Mouse (Mus musculus) limb, embryonic 14.5 days (tissue): ENCODE results near the gene Fam104a. TPM values are rescaled to one million over a fixed set of nuclear protein-coding genes. Genes with fewer than 3 reads are reported as not detected.

Experiments used
- ATAC-seq: fragments of 200-750 bp; cut with Nextera tagmentation; 2 replicates; pipeline ENCODE4 v1.8.0; 2017; ENCODE audit warnings: low read depth, moderate number of reproducible peaks, moderate TSS enrichment; ENCODE audit not compliant: low FRiP score
- DNase-seq: peaks from one replicate; pipeline ENCODE4 v3.0.0-alpha.2; 2015; ENCODE audit warnings: low spot score
- H3K27ac ChIP-seq: fragments of 300-500 bp; sonication (generic); replicated peaks from 2 replicates; pipeline ENCODE4 v1.5.1; 2014; ENCODE audit warnings: low read depth, mild to moderate bottlenecking, low read length, moderate library complexity, mixed read lengths
- H3K27me3 ChIP-seq: fragments of 300-500 bp; sonication (generic); 2 replicates; pipeline ENCODE4 v1.6.1; 2014; ENCODE audit warnings: low read length, mixed read lengths; ENCODE audit not compliant: control insufficient read depth, insufficient read depth
- H3K36me3 ChIP-seq: fragments of 300-500 bp; sonication (generic); 2 replicates; pipeline ENCODE4 v1.6.1; 2014; ENCODE audit warnings: mild to moderate bottlenecking, low read length, moderate library complexity, mixed read lengths; ENCODE audit not compliant: control insufficient read depth, insufficient read depth
- H3K4me1 ChIP-seq: fragments of 300-500 bp; sonication (generic); 2 replicates; pipeline ENCODE4 v1.6.1; 2014; ENCODE audit warnings: antibody characterized with exemption, low read length, mixed read lengths; ENCODE audit not compliant: control insufficient read depth, insufficient read depth
- H3K4me2 ChIP-seq: fragments of 300-500 bp; sonication (generic); replicated peaks from 2 replicates; pipeline ENCODE4 v1.6.1; 2014; ENCODE audit warnings: low read depth, mild to moderate bottlenecking, low read length, moderate library complexity; ENCODE audit not compliant: severe bottlenecking
- H3K4me3 ChIP-seq: fragments of 300-500 bp; sonication (generic); replicated peaks from 2 replicates; pipeline ENCODE4 v1.5.1; 2014; ENCODE audit warnings: low read length
- H3K9ac ChIP-seq: fragments of 300-500 bp; sonication (generic); 2 replicates; pipeline ENCODE4 v1.6.1; 2014; ENCODE audit warnings: mild to moderate bottlenecking, low read depth, low read length, moderate library complexity; ENCODE audit not compliant: severe bottlenecking
- H3K9me3 ChIP-seq: fragments of 300-500 bp; sonication (generic); 2 replicates; pipeline ENCODE4 v1.6.1; 2016; ENCODE audit warnings: low read length; ENCODE audit not compliant: control insufficient read depth
- POLR2A ChIP-seq: fragments of 200-500 bp; IDR thresholded peaks from 2 replicates; pipeline ENCODE4 v1.8.0; 2012; ENCODE audit warnings: inconsistent platforms, mild to moderate bottlenecking, moderate library complexity, borderline replicate concordance; ENCODE audit not compliant: insufficient read depth, insufficient read length; ENCODE audit errors: extremely low read depth
- WGBS: fragments of 180-500 bp; shearing (Covaris S2); extraction: QIAGEN DNeasy Blood & Tissue Kit; methylation state at CpG from one replicate; pipeline ENCODE4 v1.1.7; 2014; 5-methylcytosine and 5-hydroxymethylcytosine counted together
- polyA plus RNA-seq, 2 experiments: library from polyadenylated mRNA; depleted of rRNA in 1 of 2; stranded (reverse) in 1 of 2; unstranded in 1 of 2; fragments of >200 nt; fragmentation: Nextera tagmentation in 1 of 2; extraction: Ambion mirVana in 1 of 2; gene quantifications; 2 replicates each; pipeline versions ENCODE4 v1.2.1 to v1.2.3; 2012 to 2014

The Fam104a gene
- polyA plus RNA-seq, 2 experiments = 30.3 to 50.2 TPM

DNA sequence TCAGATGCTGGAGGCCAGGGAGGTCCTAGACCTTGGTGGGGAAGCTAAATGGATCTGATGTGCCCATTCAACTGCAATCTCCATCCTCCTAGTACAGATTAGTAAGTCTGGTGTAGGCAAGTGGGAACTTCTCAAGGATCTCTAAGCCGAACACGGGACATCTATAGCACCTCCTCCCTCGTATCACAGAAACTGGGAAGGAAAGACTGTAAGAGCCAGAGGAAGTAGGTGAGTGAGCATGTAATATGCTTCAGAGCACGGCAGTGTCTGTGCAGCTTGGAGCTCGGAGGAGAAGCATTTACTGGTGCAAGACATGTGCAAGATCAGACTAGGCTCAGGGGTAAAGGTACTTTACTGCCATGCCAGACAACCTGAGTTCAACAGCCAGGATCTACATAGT lies 15.1 kb downstream of the Fam104a start:
- peaks cover 55% of the 10 kb centered on the region for H3K36me3 ChIP-seq
- H3K9me3 ChIP-seq = no peaks in the 10 kb centered on the region
- WGBS = 88% methylated on average over 5 of the region's 5 CpGs
- no peak overlapping the region for H3K9ac ChIP-seq
- no peaks in the 10 kb centered on the region for H3K27me3 ChIP-seq
- no peak for ATAC-seq
- H3K27ac ChIP-seq = no peak overlapping the region
- no peak for TF ChIP-seq POLR2A
- H3K4me2 ChIP-seq = no peak overlapping the region
- H3K4me3 ChIP-seq = no peak overlapping the region
- H3K4me1 ChIP-seq = no peaks in the 10 kb centered on the region
- DNase-seq = no peak

DNA sequence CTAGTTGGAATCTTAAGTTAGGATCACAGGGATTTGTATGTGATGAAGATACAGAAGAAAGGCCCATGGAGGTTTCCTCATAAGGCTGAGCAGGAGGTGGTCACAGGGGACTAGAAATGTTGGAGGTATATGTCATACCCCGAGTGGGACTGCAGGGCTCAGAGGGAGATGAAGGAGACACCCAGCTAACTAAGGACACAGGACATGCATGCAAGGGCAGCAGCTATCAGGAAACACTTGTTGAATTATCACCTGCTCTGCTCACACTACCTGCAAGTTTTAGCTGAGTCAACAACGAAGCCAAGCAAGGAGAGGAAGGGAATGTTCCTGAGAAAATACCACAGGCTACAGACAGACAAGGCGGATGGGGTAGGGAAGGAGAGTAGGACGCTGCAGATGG lies 16.3 kb downstream of the Fam104a start:
- ATAC-seq (no peak), DNase-seq (no peak)
- Histone ChIP-seq H3K4me3 (no peak overlapping the region), H3K4me1 (no peaks in the 10 kb centered on the region), H3K4me2 (no peak overlapping the region), H3K9me3 (no peaks in the 10 kb centered on the region), H3K9ac (no peak overlapping the region), H3K27ac (no peak overlapping the region), H3K36me3 (peaks cover 49% of the 10 kb centered on the region), H3K27me3 (no peaks in the 10 kb centered on the region)
- 74% methylated on average over 4 of the region's 4 CpGs for WGBS
- no peak for TF ChIP-seq POLR2A

DNA sequence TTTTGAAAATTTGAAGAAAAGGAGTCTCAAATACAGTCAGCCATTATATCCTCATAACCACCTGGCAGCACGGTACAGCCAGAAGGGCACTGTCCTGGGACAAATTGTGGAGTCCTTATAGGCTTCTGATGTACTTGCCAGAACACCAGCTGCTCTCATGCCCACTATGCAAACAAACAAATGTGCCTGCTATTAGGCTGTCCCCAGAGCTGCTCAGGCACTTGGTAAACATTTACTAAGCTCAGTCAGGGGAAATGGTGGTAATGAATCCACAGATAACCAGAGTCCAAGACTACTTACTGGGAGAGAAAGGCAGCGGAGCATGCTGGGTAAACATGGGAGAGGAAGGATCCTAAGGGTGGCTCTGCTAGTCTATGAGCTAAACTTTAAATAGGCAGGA lies 16.8 kb downstream of the Fam104a start:
- Histone ChIP-seq H3K27ac (no peak overlapping the region), H3K9me3 (no peaks in the 10 kb centered on the region), H3K4me1 (no peaks in the 10 kb centered on the region), H3K4me2 (no peak overlapping the region), H3K36me3 (peaks cover 48% of the 10 kb centered on the region), H3K27me3 (no peaks in the 10 kb centered on the region), H3K4me3 (no peak overlapping the region), H3K9ac (no peak overlapping the region)
- ATAC-seq = no peak
- no peak for DNase-seq
- WGBS = 63% methylated on average over 2 of the region's 2 CpGs
- no peak for TF ChIP-seq POLR2A

DNA sequence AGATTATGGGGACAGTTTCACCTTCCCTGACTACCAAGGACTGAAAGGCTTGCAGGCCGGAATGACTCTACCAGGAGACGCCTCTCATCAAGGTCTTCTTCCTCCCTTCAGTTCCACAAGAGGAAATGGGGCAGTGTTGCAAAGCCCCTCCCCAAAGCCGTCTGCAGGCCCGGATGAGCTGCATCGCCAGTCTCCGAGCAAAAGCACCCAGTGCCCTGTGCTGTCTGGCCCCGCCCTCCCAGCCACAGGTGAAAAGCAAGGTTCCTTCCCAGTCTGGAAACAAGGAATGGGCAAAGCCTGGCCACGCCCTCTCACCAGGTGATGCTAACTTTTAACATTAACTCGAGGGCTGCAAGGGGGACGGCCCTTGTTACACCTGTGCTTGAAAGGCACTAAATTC lies 17.3 kb downstream of the Fam104a start:
- Histone ChIP-seq H3K4me1 (no peaks in the 10 kb centered on the region), H3K9ac (no peak overlapping the region), H3K36me3 (peaks cover 50% of the 10 kb centered on the region), H3K9me3 (no peaks in the 10 kb centered on the region), H3K27me3 (no peaks in the 10 kb centered on the region), H3K4me3 (no peak overlapping the region), H3K27ac (no peak overlapping the region), H3K4me2 (no peak overlapping the region)
- ATAC-seq (no peak), DNase-seq (no peak)
- TF ChIP-seq POLR2A = no peak
- WGBS = 54% methylated on average over 10 of the region's 10 CpGs

DNA sequence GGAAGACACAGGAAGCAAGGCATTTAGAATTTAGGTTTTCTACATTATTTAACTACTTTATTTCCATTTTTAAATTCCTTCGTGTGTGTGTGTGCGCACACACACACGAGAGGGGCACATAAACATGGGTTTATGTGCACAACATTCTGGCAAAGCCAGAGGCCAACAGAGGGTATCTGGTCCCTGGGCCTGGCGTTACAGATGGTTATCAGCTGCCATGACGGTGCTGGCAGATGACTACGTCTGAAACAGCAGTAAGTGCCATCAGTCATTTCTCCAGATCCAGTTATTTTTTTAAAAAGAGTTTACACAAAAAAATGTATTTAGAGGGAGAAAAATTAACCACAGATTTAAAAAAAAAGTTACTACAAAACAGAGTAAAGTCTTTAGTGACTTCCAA lies 17.8 kb downstream of the Fam104a start:
- Histone ChIP-seq H3K9ac (no peak overlapping the region), H3K27me3 (no peaks in the 10 kb centered on the region), H3K4me3 (no peak overlapping the region), H3K4me2 (no peak overlapping the region), H3K27ac (no peak overlapping the region), H3K36me3 (peaks cover 51% of the 10 kb centered on the region), H3K9me3 (no peaks in the 10 kb centered on the region), H3K4me1 (no peaks in the 10 kb centered on the region)
- no peak for ATAC-seq
- 75% methylated on average over 6 of the region's 6 CpGs for WGBS
- no peak for DNase-seq
- TF ChIP-seq POLR2A = no peak

DNA sequence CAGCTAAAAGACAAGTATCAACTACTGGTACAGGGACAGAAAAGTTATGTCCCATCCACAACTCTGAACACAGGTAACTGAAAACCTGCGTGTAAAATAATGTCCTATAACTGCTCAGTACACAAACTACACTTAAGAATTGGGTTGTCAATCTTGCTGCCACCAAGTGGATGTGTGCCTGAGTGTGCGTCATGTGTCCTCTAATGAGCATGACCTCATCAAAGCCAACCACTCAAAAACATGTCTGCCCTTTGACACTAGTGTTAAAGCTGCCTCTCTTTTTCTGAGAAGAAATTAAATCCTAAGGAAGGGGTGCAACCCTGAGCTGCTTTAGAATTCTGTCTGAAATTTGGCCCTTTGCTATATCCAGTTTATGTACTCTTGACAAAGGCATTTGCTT lies 19.7 kb downstream of the Fam104a start:
- Histone ChIP-seq H3K4me2 (no peak overlapping the region), H3K4me1 (no peaks in the 10 kb centered on the region), H3K9me3 (no peaks in the 10 kb centered on the region), H3K9ac (no peak overlapping the region), H3K4me3 (no peak overlapping the region), H3K36me3 (peaks cover 57% of the 10 kb centered on the region), H3K27ac (no peak overlapping the region), H3K27me3 (no peaks in the 10 kb centered on the region)
- no peak for ATAC-seq
- no peak for TF ChIP-seq POLR2A
- no peak for DNase-seq
- WGBS = 65% methylated on average over 2 of the region's 2 CpGs
